Mouse (Mus musculus) WW6 (cell line): ENCODE results near the gene Mapk8ip1.
A peak's percentile ranks its signal among the peaks of the same experiment; 100 is the strongest.

Source experiments
- DNase-seq: peaks from one replicate; pipeline ENCODE4 v3.0.0-alpha.2; 2013; ENCODE audit warnings: low read depth, low spot score

The Mapk8ip1 gene

GRCm38 (mm10) chr2:92373437-92373813 is 27.6 kb downstream of the Mapk8ip1 start:
- no peak for DNase-seq

GRCm38 (mm10) chr2:92372767-92373436 is 28.2 kb downstream of the Mapk8ip1 start:
- no peak for DNase-seq

- no peak for DNase-seq
These were observed 28.9 kb downstream of the Mapk8ip1 start for GRCm38 (mm10) chr2:92371971-92372690.

- DNase-seq, result peak; percentile 82
These were observed 29.9 kb downstream of the Mapk8ip1 start for GRCm38 (mm10) chr2:92370821-92371805.

GRCm38 (mm10) chr2:92370375-92370774 is 30.7 kb downstream of the Mapk8ip1 start:
- no peak for DNase-seq

GRCm38 (mm10) chr2:92367383-92368029 is 33.6 kb downstream of the Mapk8ip1 start:
- DNase-seq, result no peak

GRCm38 (mm10) chr2:92365568-92365967 is 35.5 kb downstream of the Mapk8ip1 start:
- no peak for DNase-seq

- DNase-seq, result no peak
These were observed 37.0 kb downstream of the Mapk8ip1 start for GRCm38 (mm10) chr2:92364086-92364485.

GRCm38 (mm10) chr2:92362571-92363228 is 38.4 kb downstream of the Mapk8ip1 start:
- DNase-seq, result no peak

- DNase-seq, result no peak
These were observed 39.3 kb downstream of the Mapk8ip1 start for GRCm38 (mm10) chr2:92361795-92362194.

- no peak for DNase-seq
These were observed 40.2 kb downstream of the Mapk8ip1 start for GRCm38 (mm10) chr2:92360893-92361292.

GRCm38 (mm10) chr2:92360186-92360823 is 40.8 kb downstream of the Mapk8ip1 start:
- no peak for DNase-seq

GRCm38 (mm10) chr2:92359301-92359700 is 41.8 kb downstream of the Mapk8ip1 start:
- DNase-seq, result no peak

- DNase-seq, result no peak
These were observed 46.8 kb downstream of the Mapk8ip1 start for GRCm38 (mm10) chr2:92354224-92354623.

GRCm38 (mm10) chr2:92353402-92353801 is 47.7 kb downstream of the Mapk8ip1 start:
- no peak for DNase-seq

- no peak for DNase-seq
These were observed 50.4 kb downstream of the Mapk8ip1 start for GRCm38 (mm10) chr2:92350686-92351085.

GRCm38 (mm10) chr2:92349589-92350425 is 51.3 kb downstream of the Mapk8ip1 start:
- DNase-seq, result no peak

- DNase-seq, result no peak
These were observed 53.9 kb downstream of the Mapk8ip1 start for GRCm38 (mm10) chr2:92347191-92347590.

- no peak for DNase-seq
These were observed 58.6 kb downstream of the Mapk8ip1 start for GRCm38 (mm10) chr2:92342418-92342817.
